Mouse (Mus musculus) adrenal gland, adult 8-10 months (tissue): ENCODE data around the gene C1qtnf3. TPM values are rescaled to one million over a fixed set of nuclear protein-coding genes. Genes with fewer than 3 reads are reported as not detected.

Source experiments
- total RNA-seq, 4 experiments: library from RNA; stranded (reverse); gene quantifications; 2 replicates each; pipeline ENCODE4 v1.2.4; 2022

The C1qtnf3 gene
- total RNA-seq, 4 experiments from 2014 or later, result 0.28 to 1.2 (median 0.84) TPM

Other genes with a start within 250 kb of the C1qtnf3 start
- gene Rai14, start 237.7 kb upstream of the C1qtnf3 start, total RNA-seq, result 10 to 100 TPM; 23.7 to 42.1 (median 28.6) TPM
- gene Amacr, start 29.4 kb downstream of the C1qtnf3 start, total RNA-seq, result 10 to 100 TPM; 11.2 to 20.5 (median 17.5) TPM
- gene Slc45a2, start 48.4 kb downstream of the C1qtnf3 start, total RNA-seq, result not detected
- gene Rxfp3, start 85.7 kb downstream of the C1qtnf3 start, total RNA-seq, result under 1 TPM in 1 of 4 experiments, not detected in 3; 0.06 TPM
- gene Adamts12, start 112.5 kb downstream of the C1qtnf3 start, total RNA-seq, result 1 to 10 TPM; 2.0 to 4.2 (median 2.8) TPM